ENCODE assay signal across 8 mouse cellular contexts in the genomic region with DNA sequence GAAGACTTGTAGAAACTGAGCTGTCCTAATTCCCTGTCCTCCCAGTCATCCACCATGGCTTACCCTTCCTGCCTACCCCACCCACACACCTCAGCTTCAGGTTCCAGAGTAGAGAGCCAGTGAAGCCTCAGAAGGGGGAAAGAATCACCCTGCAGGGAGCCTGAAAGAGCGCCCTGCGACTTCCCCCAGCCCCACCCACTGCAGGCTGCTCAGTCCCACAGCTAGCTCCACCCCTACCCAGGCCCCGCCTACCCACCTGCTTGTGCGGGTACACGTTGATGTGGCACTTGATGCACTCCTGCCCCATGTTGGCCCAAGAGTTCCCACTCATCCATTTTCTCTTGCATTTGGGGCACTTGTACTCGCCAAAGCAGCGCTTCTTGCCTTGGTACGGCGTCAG. TPM values are rescaled to one million over a fixed set of nuclear protein-coding genes. Genes with fewer than 3 reads are reported as not detected.
A peak's percentile ranks its signal among the peaks of the same experiment; 100 is the strongest.
DNase-seq lines count a peak whose midpoint lies in the region; ATAC-seq and TF ChIP-seq lines count a peak whose summit lies in the region.
"Had no signal": no experiment of that assay in that cellular context is flagged by ENCODE, and none has a peak within 500 bp of the region (broad histone marks: within the 10 kb centered on the region; RNA-seq: fewer than 3 reads in every experiment).

No protein-coding gene starts in this region.

- peak overlapping the region; percentile 86 for H3K27ac ChIP-seq in limb, embryonic 10.5 days
- H3K27ac ChIP-seq in midbrain, postnatal 0 days (ENCODE audit: low read depth, low read length) = no peak overlapping the region
- H3K27ac ChIP-seq in left cerebral cortex, adult 2 months = no peak overlapping the region
- H3K27ac ChIP-seq: macrophage had no signal

- H3K4me3 ChIP-seq in limb, embryonic 10.5 days = no peak overlapping the region
- H3K4me3 ChIP-seq in midbrain, postnatal 0 days (ENCODE audit: low read depth, low read length) = no peak overlapping the region
- H3K4me3 ChIP-seq in left cerebral cortex, adult 2 months = no peak overlapping the region

- H3K27me3 ChIP-seq in limb, embryonic 10.5 days (ENCODE audit: low read depth, poor library complexity, severe bottlenecking) = no peaks in the 10 kb centered on the region
- no peaks in the 10 kb centered on the region for H3K27me3 ChIP-seq in midbrain, postnatal 0 days (ENCODE audit: insufficient read depth, low read length)

- peak; percentile 88 for DNase-seq in CD4-positive, CD25-positive, alpha-beta regulatory T cell, adult 2 months (ENCODE audit: low read depth, low spot score)
- peak; percentile 79 for DNase-seq in ES-CJ7 (ENCODE audit: low read depth, low spot score)
- DNase-seq in limb, embryonic 10.5 days (ENCODE audit: low spot score) = no peak
- peak; percentile 33 to 52 for DNase-seq in spleen, postnatal 14 days (ENCODE audit: low spot score in 2 of 2)
- no peak for DNase-seq in right cerebral cortex, adult 18-20 months
- no peak for DNase-seq in midbrain, postnatal 0 days (ENCODE audit: low spot score)
- DNase-seq in left cerebral cortex, adult 2 months (ENCODE audit: extremely low spot score in 1 of 2, low spot score in 2 of 2) = no peak

- H3K9ac ChIP-seq in midbrain, postnatal 0 days (replicated peaks; ENCODE audit: low read length, poor library complexity, severe bottlenecking) = no peak overlapping the region

- no peak for ATAC-seq in midbrain, postnatal 0 days (ENCODE audit: low FRiP score)

- peaks cover 66% of the 10 kb centered on the region for H3K4me1 ChIP-seq in limb, embryonic 10.5 days
- no peaks in the 10 kb centered on the region for H3K4me1 ChIP-seq in midbrain, postnatal 0 days (ENCODE audit: insufficient read depth, low read length)

- H3K36me3 ChIP-seq in limb, embryonic 10.5 days = peaks cover 45% of the 10 kb centered on the region
- no peaks in the 10 kb centered on the region for H3K36me3 ChIP-seq in midbrain, postnatal 0 days (ENCODE audit: insufficient read depth, low read length)

- WGBS in limb, embryonic 10.5 days = 51% methylated on average over 9 of the region's 9 CpGs
- WGBS in midbrain, postnatal 0 days = 59% methylated on average over 9 of the region's 9 CpGs

- intact Hi-C loops in left cerebral cortex, adult 2 months (cut with DNase I) = no loop called here

- H3K9me3 ChIP-seq in limb, embryonic 10.5 days (replicated peaks) = 0 out of 2 replicates have a peak, but pooled peaks cover 1% of the 10 kb centered on the region
- H3K9me3 ChIP-seq in midbrain, postnatal 0 days (ENCODE audit: low read length) = no peaks in the 10 kb centered on the region

- H3K4me2 ChIP-seq in midbrain, postnatal 0 days (ENCODE audit: low read depth, low read length, poor library complexity, severe bottlenecking) = no peak overlapping the region

- TF ChIP-seq CTCF in midbrain, postnatal 0 days (IDR thresholded peaks at IDR 0.05) = no peak
- no peak for TF ChIP-seq CTCF in left cerebral cortex, adult 2 months (IDR thresholded peaks at IDR 0.05)

RNA-seq across cellular contexts. Expression of a gene that starts 25.4 kb away (rescaled TPM):
- polyA plus RNA-seq in limb, embryonic 10.5 days (2016; fragmentation: Nextera tagmentation; extraction: Ambion mirVana) = 56.8 and 67.3 TPM in 2 replicates
- total RNA-seq in midbrain, postnatal 0 days (2014; rRNA removed) = 51.4 and 55.8 TPM in 2 replicates
- polyA plus RNA-seq in midbrain, postnatal 0 days (2015; fragmentation: Nextera tagmentation; extraction: Ambion mirVana) = 50.2 and 52.2 TPM in 2 replicates
- total RNA-seq in left cerebral cortex, adult 2 months (2021) = 10 to 100 TPM; 24.0 to 24.3 TPM

RNA-seq across cellular contexts. Expression of a gene that starts 49.5 kb away (rescaled TPM):
- 9.9 and 17.0 TPM in 2 replicates for polyA plus RNA-seq in limb, embryonic 10.5 days (2016; fragmentation: Nextera tagmentation; extraction: Ambion mirVana)
- 28.3 and 34.3 TPM in 2 replicates for total RNA-seq in midbrain, postnatal 0 days (2014; rRNA removed)
- polyA plus RNA-seq in midbrain, postnatal 0 days (2015; fragmentation: Nextera tagmentation; extraction: Ambion mirVana) = 13.9 and 15.3 TPM in 2 replicates
- total RNA-seq in left cerebral cortex, adult 2 months (2021) = 10 to 100 TPM; 47.0 TPM

Comparison
In these comparisons a context has a peak if more than half of its experiments do, and no peak if none do; other contexts are left out.
1. DNase-seq: peak in CD4-positive, CD25-positive, alpha-beta regulatory T cell, adult 2 months (single experiment), ES-CJ7 (single experiment) and spleen, postnatal 14 days (2 of 2); none in limb, embryonic 10.5 days (single experiment), right cerebral cortex, adult 18-20 months (single experiment), midbrain, postnatal 0 days (single experiment) and left cerebral cortex, adult 2 months (0 of 2).